Mouse (Mus musculus) heart, postnatal 25 days (tissue): Measurements from ENCODE around the gene Zp1. TPM values are rescaled to one million over a fixed set of nuclear protein-coding genes. Genes with fewer than 3 reads are reported as not detected.

Experiments used
- DNase-seq: peaks from one replicate; pipeline ENCODE4 v3.0.0; 2022; ENCODE audit warnings: low spot score
- intact Hi-C: fragments of 180-260 bp; cut with DNase I; formaldehyde crosslinking; loops from one replicate; pipeline ENCODE4 v1.15.1; 2025
- total RNA-seq, 2 experiments: library from RNA; stranded (reverse); gene quantifications; 2 replicates each; pipeline ENCODE4 v1.2.3; 2021

Zp1 gene
- not detected for total RNA-seq

- no peak for DNase-seq
- intact Hi-C loops: no loop called here
Measured at GRCm38 (mm10) chr19:10920532-10920931, at the start of gene Zp1. TSS of gene Zp1 (minus strand) at chr19:10920632.

DNA sequence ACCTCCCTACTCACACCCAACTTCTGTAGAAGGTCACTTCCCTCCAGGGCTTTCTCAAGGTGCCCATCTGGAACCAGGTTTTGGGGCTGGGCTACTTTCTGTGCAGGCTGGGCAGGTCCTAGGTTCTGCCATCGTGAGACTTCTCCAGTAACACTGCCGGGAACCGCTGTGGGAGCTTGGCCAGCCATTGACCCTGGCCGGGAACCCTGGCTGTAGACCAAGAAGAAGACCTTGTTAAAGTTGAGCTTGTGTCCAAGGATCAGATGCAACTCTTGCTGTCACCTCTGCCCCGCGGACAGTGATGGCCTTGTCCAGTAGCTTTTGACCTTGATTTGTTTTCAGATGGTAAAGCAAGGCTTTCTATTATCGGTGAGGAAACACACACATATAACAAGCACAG lies 48.1 kb upstream of the Zp1 start:
- no peak for DNase-seq
- intact Hi-C loops: no loop called here

GRCm38 (mm10) chr19:10965721-10966120 lies 45.3 kb upstream of the Zp1 start:
- intact Hi-C loops: no loop called here
- DNase-seq: no peak

DNA sequence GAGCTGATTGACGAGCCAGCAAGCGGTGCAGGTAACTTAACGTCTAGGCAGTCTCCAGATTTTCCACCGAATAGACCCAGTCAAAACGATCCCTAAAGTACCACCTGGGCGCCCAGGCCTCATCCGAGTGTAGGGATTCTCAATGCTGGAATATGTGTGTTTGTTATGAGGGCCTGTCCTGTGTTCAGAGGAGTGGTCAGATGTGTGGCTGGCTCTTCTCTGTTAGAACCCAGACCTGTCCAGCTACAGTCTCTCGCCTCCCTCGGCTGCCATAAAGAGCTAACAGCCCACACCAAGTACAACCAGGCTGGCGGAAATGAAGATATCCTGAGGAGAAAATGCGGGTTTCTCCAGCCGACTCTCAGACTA lies 39.5 kb upstream of the Zp1 start:
- intact Hi-C loops: loop anchor here (2.0 to 5.0 kb wide), 5 partner anchors 51 to 295 kb away; partner anchors contain the start of genes Pga5 and Slc15a3
- DNase-seq: no peak

DNA sequence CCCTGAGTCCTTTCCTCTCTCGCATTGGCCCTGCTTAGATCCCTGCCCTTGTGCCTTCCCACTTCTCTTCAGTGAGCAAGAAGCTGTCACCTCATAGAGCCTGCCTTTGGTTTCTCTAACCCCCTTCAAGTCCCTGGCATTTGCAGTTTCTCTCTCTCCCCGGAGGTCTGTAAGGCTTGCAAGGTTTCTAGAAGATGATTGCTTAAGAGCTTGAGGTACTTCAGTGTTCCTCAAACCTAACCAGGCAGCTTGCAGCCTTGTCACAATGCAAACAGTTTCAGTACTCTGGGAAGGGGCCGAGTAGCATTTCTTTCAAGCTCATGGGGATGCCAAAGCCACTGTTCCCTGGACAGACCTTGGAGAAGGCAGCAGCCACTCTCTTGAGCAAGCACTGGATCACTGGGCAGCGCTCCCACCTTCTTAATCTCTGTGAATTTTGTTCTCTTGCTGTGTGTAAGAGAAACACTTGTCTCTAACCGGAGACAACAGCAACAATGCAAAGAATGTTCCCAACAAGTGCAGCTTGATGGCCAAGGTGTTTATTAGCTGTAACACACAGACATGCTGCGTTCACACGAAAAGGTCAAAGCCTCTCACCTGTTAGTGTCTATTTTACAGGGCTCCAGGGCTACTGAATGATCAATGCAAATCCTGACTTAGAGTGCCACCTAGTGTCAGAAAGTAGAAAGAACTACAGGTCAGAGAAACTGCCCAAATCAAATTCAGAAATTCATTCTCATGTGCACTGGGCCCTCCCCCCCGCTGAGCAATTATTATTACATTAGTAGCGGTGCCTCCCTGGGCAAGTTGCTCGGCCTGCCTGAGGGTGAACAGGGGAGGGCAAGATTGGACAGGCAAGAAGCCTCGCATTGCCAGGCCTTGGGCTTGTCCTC lies 38.9 kb upstream of the Zp1 start:
- intact Hi-C loops: loop anchor here (2.0 to 5.0 kb wide), 4 partner anchors 51 to 295 kb away; partner anchors contain the start of gene Pga5
- no peak for DNase-seq

- intact Hi-C loops: no loop called here
- no peak for DNase-seq
Measured at GRCm38 (mm10) chr19:10952021-10952939, 31.8 kb upstream of the Zp1 start.

DNA sequence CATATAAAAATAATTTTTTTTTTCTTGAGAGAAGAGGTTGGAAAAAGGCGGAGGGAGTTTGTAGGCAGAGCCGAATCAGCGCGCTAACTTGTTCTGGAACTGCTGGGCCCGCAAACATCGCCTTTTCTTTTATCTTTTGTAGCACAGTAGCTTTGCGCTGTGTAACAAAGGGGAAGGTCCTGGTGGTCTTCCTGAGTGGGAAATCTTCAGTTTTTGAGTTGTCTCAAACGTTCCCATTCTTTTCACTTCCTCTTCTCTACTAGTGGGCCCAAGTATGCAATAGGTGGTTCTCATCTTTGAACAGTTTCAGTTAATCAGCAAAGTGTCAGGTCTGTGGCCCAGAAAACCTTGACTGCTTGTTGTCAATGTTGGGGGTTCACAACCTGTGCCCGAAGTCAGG lies 29.1 kb upstream of the Zp1 start:
- no peak for DNase-seq
- intact Hi-C loops: loop anchor here (1.0 kb wide), 1 partner anchor 53 kb away; no protein-coding TSS in a partner anchor

- intact Hi-C loops: loop anchor here (1.0 kb wide), 1 partner anchor 53 kb away; no protein-coding TSS in a partner anchor
- DNase-seq: peak; percentile 90
Measured at GRCm38 (mm10) chr19:10949112-10949511, 28.7 kb upstream of the Zp1 start, which contains the start of gene Ccdc86. TSS of gene Ccdc86 (minus strand) at chr19:10949266.

DNA sequence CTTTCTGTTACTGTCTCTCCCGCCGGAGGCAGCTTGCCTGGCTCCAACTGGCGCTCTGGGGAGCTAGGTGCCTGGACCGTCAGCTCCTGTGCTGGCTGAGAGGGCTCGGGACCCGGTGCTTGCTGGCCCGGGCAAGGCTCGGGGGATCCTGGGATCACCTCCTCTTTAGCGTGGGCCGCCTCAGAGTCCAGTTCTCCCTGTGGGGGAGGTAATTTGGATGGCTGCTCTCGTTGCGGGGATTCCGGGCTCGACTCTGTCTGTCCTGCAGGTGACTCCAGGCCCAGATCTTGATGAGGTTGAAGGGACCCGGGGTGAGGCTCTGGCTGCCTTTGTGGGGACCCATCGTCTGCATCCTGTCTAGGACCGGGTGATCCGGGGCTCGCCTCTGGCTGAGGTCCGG lies 28.0 kb upstream of the Zp1 start:
- DNase-seq: no peak
- intact Hi-C loops: no loop called here

- intact Hi-C loops: no loop called here
- DNase-seq: no peak
Measured at GRCm38 (mm10) chr19:10947219-10947618, 26.8 kb upstream of the Zp1 start.

DNA sequence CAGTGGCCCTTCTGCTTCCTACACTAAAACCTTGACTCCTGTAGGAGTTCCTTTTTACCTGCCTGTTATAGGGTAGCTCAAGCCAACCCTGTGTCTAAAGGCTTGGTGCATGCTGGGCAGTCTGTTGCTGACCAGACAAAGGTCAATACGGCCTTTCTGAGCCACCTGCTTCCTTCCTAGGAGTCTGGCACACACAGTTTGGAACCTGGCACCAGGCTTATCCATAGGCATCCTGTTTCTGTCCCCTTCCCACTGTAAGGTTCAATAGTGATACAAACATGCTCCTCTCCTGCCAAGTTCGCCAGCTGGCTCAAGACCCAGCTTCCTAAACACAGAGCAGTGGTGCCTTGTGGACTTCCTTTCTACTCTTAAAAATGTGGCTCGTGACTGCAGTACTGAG lies 26.1 kb upstream of the Zp1 start:
- no peak for DNase-seq
- intact Hi-C loops: no loop called here

GRCm38 (mm10) chr19:10943955-10944354 lies 23.5 kb upstream of the Zp1 start:
- intact Hi-C loops: no loop called here
- no peak for DNase-seq

DNA sequence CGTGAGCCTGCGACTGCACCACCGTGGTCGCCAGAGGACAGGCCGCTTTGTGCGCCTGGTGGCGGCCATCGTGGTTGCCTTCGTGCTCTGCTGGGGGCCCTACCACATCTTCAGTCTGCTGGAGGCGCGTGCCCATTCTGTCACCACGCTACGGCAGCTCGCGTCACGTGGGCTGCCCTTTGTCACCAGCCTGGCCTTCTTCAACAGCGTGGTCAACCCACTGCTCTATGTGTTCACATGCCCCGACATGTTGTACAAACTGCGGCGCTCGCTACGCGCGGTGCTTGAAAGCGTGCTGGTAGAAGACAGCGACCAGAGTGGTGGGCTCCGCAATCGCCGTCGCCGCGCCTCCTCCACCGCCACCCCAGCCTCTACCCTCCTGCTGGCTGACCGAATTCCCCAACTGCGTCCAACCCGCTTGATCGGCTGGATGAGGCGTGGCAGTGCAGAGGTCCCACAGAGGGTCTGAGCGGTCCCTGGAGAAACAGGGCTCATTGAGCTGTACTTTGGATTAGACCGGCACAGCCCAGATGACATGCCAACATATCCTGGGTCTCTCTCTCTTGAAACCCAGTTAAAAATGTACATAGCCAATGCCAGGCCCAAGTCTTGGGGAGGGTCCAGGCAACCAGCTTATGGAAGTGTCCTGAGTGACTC lies 20.5 kb upstream of the Zp1 start:
- DNase-seq: no peak
- intact Hi-C loops: no loop called here

DNA sequence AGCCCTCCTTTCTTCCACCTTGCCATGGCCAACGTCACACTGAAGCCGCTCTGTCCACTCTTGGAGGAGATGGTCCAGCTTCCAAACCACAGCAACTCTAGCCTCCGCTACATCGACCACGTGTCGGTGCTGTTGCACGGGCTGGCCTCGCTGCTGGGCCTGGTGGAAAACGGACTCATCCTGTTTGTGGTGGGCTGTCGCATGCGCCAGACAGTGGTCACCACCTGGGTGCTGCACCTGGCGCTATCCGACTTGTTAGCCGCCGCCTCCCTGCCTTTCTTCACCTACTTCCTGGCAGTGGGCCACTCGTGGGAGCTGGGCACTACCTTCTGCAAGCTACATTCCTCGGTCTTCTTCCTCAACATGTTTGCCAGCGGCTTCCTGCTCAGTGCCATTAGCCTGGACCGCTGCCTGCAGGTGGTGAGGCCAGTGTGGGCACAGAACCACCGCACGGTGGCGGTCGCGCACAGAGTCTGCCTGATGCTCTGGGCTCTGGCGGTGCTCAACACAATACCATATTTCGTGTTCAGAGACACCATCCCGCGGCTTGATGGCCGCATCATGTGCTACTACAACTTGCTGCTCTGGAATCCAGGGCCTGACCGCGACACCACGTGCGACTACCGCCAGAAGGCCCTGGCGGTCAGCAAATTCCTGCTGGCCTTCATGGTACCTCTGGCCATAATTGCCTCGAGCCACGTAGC lies 19.8 kb upstream of the Zp1 start:
- no peak for DNase-seq
- intact Hi-C loops: no loop called here

GRCm38 (mm10) chr19:10938771-10939170 lies 18.3 kb upstream of the Zp1 start:
- no peak for DNase-seq
- intact Hi-C loops: no loop called here

DNA sequence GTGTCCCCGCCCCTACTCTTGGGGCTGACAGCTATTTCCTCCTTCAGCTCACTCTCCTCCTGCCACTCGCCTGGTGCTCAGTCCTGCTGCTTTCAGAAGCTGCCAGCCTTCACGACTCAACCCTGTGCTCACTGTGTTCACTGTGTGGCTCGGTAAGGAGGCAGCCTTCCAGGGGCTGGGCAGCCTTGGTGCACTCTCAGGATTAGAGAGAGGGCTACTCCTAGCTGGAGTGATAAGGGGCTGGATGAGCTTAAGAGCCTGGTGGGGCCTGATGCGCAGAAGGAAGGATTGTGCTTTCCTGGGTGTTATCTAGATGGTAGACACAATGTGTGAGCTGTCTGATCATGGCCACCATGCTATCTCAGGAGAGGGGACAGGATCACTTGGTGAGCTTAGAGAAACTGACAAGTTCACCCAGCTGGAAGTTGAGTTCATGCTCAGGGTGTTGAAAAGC lies 16.7 kb upstream of the Zp1 start, which contains the start of gene Ptgdr2:
Ptgdr2 (plus strand) TSS at position 51 of the 454 bp plus-strand sequence.
- DNase-seq: no peak
- intact Hi-C loops: no loop called here

DNA sequence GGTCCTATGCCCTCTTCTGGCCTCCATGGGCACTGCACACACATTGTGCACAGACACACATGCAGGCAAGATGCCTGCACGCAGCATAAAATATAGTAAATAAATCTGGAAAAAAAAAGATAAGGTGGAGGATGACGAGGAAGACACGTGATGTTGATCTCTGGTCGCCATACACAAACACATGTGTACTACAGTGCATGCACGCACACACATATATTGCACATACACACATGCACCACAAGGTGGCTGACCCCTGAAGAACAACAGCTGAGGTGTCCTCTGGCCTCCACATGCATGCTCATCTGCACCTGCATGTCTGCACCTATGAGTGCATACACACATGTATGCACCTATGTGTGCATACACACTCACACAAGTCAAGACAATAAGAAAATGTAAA lies 15.6 kb upstream of the Zp1 start:
- no peak for DNase-seq
- intact Hi-C loops: no loop called here

GRCm38 (mm10) chr19:10935029-10935428 lies 14.6 kb upstream of the Zp1 start:
- intact Hi-C loops: no loop called here
- no peak for DNase-seq

DNA sequence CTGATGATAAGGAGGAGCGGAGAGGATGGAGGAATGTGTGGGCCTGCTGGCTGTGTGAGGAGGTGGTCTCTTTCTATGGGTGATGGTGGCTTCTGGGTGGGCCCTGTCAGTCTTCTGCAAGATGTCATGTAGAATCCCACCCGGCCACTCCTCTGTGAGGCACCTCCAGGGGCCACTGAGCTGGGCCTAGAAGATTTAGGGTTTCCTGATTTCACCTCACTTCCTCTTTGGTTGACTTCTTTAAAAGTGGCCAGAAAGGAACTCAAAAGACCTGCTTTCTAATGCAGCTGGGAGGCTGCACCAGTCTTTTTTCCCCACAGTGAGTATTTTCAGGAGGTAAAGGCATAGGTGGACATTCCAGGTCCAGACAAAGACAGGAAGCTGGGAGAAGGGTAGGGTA lies 10.2 kb upstream of the Zp1 start:
- no peak for DNase-seq
- intact Hi-C loops: no loop called here
